Mouse (Mus musculus): ENCODE measurements around the gene Vav1. TPM values are rescaled to one million over a fixed set of nuclear protein-coding genes. Genes with fewer than 3 reads are reported as not detected.

Vav1 gene
- polyA plus RNA-seq, 1 experiment from 2014 or later, result 20.6 TPM

Other genes starting within 250 kb of the Vav1 start
- gene Khsrp, start 247.6 kb upstream of the Vav1 start, polyA plus RNA-seq (2014; fragmentation: Nextera tagmentation; extraction: Ambion mirVana), result 46.7 and 51.1 TPM in 2 replicates
- not detected in 2 replicates for gene Slc25a41, start 237.4 kb upstream of the Vav1 start, polyA plus RNA-seq (2014; fragmentation: Nextera tagmentation; extraction: Ambion mirVana)
- gene Crb3, start 220.0 kb upstream of the Vav1 start, polyA plus RNA-seq (2014; fragmentation: Nextera tagmentation; extraction: Ambion mirVana), result 3.2 and 3.4 TPM in 2 replicates
- gene Slc25a23, start 219.2 kb upstream of the Vav1 start, polyA plus RNA-seq (2014; fragmentation: Nextera tagmentation; extraction: Ambion mirVana), result 5.2 and 6.3 TPM in 2 replicates
- 2.1 and 2.2 TPM in 2 replicates for gene Dennd1c, start 200.6 kb upstream of the Vav1 start, polyA plus RNA-seq (2014; fragmentation: Nextera tagmentation; extraction: Ambion mirVana)
- gene Tubb4a, start 191.3 kb upstream of the Vav1 start, polyA plus RNA-seq (2014; fragmentation: Nextera tagmentation; extraction: Ambion mirVana), result 4.5 and 5.0 TPM in 2 replicates
- gene Tnfsf9, start 173.8 kb upstream of the Vav1 start, polyA plus RNA-seq (2014; fragmentation: Nextera tagmentation; extraction: Ambion mirVana), result 5.4 and 6.4 TPM in 2 replicates
- not detected in 2 replicates for gene Cd70, start 129.3 kb upstream of the Vav1 start, polyA plus RNA-seq (2014; fragmentation: Nextera tagmentation; extraction: Ambion mirVana)
- gene Tnfsf14, start 84.9 kb upstream of the Vav1 start, polyA plus RNA-seq (2014; fragmentation: Nextera tagmentation; extraction: Ambion mirVana), result 0.73 and 1.2 TPM in 2 replicates
- 71.7 and 82.8 TPM in 2 replicates for gene C3, start 51.0 kb upstream of the Vav1 start, polyA plus RNA-seq (2014; fragmentation: Nextera tagmentation; extraction: Ambion mirVana)
- gene Gpr108, start 30.7 kb upstream of the Vav1 start, polyA plus RNA-seq (2014; fragmentation: Nextera tagmentation; extraction: Ambion mirVana), result 26.5 and 30.7 TPM in 2 replicates
- 25.5 and 25.9 TPM in 2 replicates for gene Trip10, start 29.6 kb upstream of the Vav1 start, polyA plus RNA-seq (2014; fragmentation: Nextera tagmentation; extraction: Ambion mirVana)
- gene Adgre1, start 79.6 kb downstream of the Vav1 start, polyA plus RNA-seq (2014; fragmentation: Nextera tagmentation; extraction: Ambion mirVana), result 9.6 and 10.9 TPM in 2 replicates